Mouse (Mus musculus) left cerebral cortex, postnatal 10 days (tissue): Measurements from ENCODE around the gene Iqgap2. TPM values are rescaled to one million over a fixed set of nuclear protein-coding genes. Genes with fewer than 3 reads are reported as not detected.

Source experiments
- DNase-seq, 2 experiments: peaks; one replicate each; pipeline ENCODE4 v3.0.0; 2021 to 2022; ENCODE audit warnings: low spot score in 2 of 2, mixed read lengths in 1 of 2; ENCODE audit errors: extremely low spot score in 1 of 2
- intact Hi-C: fragments of 180-260 bp; cut with DNase I; formaldehyde crosslinking; loops from one replicate; pipeline ENCODE4 v1.15.1; 2025
- total RNA-seq, 2 experiments: library from RNA; stranded (reverse); gene quantifications; 2 replicates each; pipeline ENCODE4 v1.2.3; 2021

Iqgap2 gene
- total RNA-seq, 2 experiments from 2014 or later: 10.9 TPM

GRCm38 (mm10) chr13:95842803-95843202 lies 48.9 kb downstream of the Iqgap2 start:
- intact Hi-C loops: no loop called here
- no peak for DNase-seq

GRCm38 (mm10) chr13:95841946-95842345 lies 49.8 kb downstream of the Iqgap2 start:
- no peak for DNase-seq
- intact Hi-C loops: no loop called here

GRCm38 (mm10) chr13:95836944-95837343 lies 54.8 kb downstream of the Iqgap2 start:
- intact Hi-C loops: no loop called here
- no peak for DNase-seq

GRCm38 (mm10) chr13:95833473-95833872 lies 58.2 kb downstream of the Iqgap2 start:
- no peak for DNase-seq

GRCm38 (mm10) chr13:95832712-95833111 lies 59.0 kb downstream of the Iqgap2 start:
- intact Hi-C loops: no loop called here
- no peak for DNase-seq

More at GRCm38 (mm10) chr13:95833473-95833872, 58.2 kb downstream of the Iqgap2 start:
- intact Hi-C loops: no loop called here

GRCm38 (mm10) chr13:95831760-95832159 lies 60.0 kb downstream of the Iqgap2 start:
- intact Hi-C loops: no loop called here
- DNase-seq: no peak

- no peak for DNase-seq
- intact Hi-C loops: no loop called here
Measured at GRCm38 (mm10) chr13:95829431-95830171, 62.1 kb downstream of the Iqgap2 start.

GRCm38 (mm10) chr13:95828616-95829015 lies 63.1 kb downstream of the Iqgap2 start:
- intact Hi-C loops: no loop called here
- DNase-seq: no peak

GRCm38 (mm10) chr13:95826178-95826577 lies 65.5 kb downstream of the Iqgap2 start:
- intact Hi-C loops: no loop called here
- DNase-seq: no peak

- intact Hi-C loops: no loop called here
- DNase-seq: peak in 1 of 2 experiments; percentile 70
Measured at GRCm38 (mm10) chr13:95822918-95823317, 68.8 kb downstream of the Iqgap2 start.

GRCm38 (mm10) chr13:95820071-95820470 lies 71.7 kb downstream of the Iqgap2 start:
- intact Hi-C loops: no loop called here
- DNase-seq: no peak

- DNase-seq: no peak
- intact Hi-C loops: no loop called here
Measured at GRCm38 (mm10) chr13:95818941-95819340, 72.8 kb downstream of the Iqgap2 start.

- intact Hi-C loops: no loop called here
- DNase-seq: no peak
Measured at GRCm38 (mm10) chr13:95813643-95814042, 78.1 kb downstream of the Iqgap2 start.

- DNase-seq: peak in 1 of 2 experiments; percentile 16
- intact Hi-C loops: no loop called here
Measured at GRCm38 (mm10) chr13:95810796-95811195, 80.9 kb downstream of the Iqgap2 start.

GRCm38 (mm10) chr13:95807106-95807750 lies 84.5 kb downstream of the Iqgap2 start:
- intact Hi-C loops: no loop called here
- peak in 1 of 2 experiments; percentile 27 for DNase-seq

GRCm38 (mm10) chr13:95805469-95806166 lies 86.1 kb downstream of the Iqgap2 start:
- intact Hi-C loops: no loop called here
- peak in 1 of 2 experiments; percentile 24 for DNase-seq

- DNase-seq: no peak
- intact Hi-C loops: no loop called here
Measured at GRCm38 (mm10) chr13:95804113-95804512, 87.6 kb downstream of the Iqgap2 start.

- intact Hi-C loops: no loop called here
- DNase-seq: no peak
Measured at GRCm38 (mm10) chr13:95800925-95801324, 90.8 kb downstream of the Iqgap2 start.

GRCm38 (mm10) chr13:95799322-95799721 lies 92.4 kb downstream of the Iqgap2 start:
- no peak for DNase-seq
- intact Hi-C loops: no loop called here

- intact Hi-C loops: no loop called here
- DNase-seq: no peak
Measured at GRCm38 (mm10) chr13:95798721-95799120, 93.0 kb downstream of the Iqgap2 start.
